Mouse (Mus musculus) gastrocnemius, adult 2 months (tissue): ENCODE results near the gene Pan2. TPM values are rescaled to one million over a fixed set of nuclear protein-coding genes. Genes with fewer than 3 reads are reported as not detected.
A peak's percentile ranks its signal among the peaks of the same experiment; 100 is the strongest.
"Not testable (repeated sequence)": the region's sequence is repeated elsewhere in the genome, so short reads cannot be mapped to it uniquely, and the experiment has no call there.

Experiments
- DNase-seq: peaks from one replicate; pipeline ENCODE4 v3.0.0; 2022
- H3K27ac ChIP-seq: fragments of 200-600 bp; 2 replicates; pipeline ENCODE4 v1.8.1; 2022; ENCODE audit warnings: mild to moderate bottlenecking
- H3K4me3 ChIP-seq: fragments of 200-600 bp; 2 replicates; pipeline ENCODE4 v1.8.1; 2022; ENCODE audit warnings: mild to moderate bottlenecking, moderate library complexity
- CTCF ChIP-seq: fragments of 200-600 bp; IDR thresholded peaks from 2 replicates; pipeline ENCODE4 v1.8.1; 2022; ENCODE audit warnings: antibody characterized with exemption, mild to moderate bottlenecking, moderate library complexity
- intact Hi-C: fragments of 180-260 bp; cut with DNase I; formaldehyde crosslinking; loops from one replicate; pipeline ENCODE4 v1.15.1; 2025
- total RNA-seq, 2 experiments: library from RNA; stranded (reverse); gene quantifications; 2 replicates each; pipeline ENCODE4 v1.2.3; 2021

The Pan2 gene
- total RNA-seq, 2 experiments from 2014 or later, result 5.1 to 5.3 TPM

GRCm38 (mm10) chr10:128270287-128270841 is 32.8 kb upstream of the Pan2 start, which contains the start of gene Stat2:
TSS of gene Stat2 (plus strand) at chr10:128270559.
- Histone ChIP-seq H3K27ac (peak within 1 kb of the TSS; percentile 92), H3K4me3 (peak within 1 kb of the TSS; percentile 74)
- intact Hi-C loops, result loop anchor here (5.0 kb wide), 1 partner anchor 38 kb away; the partner anchor contains the start of gene Timeless
- TF ChIP-seq CTCF, result no peak
- peak; percentile 98 for DNase-seq

GRCm38 (mm10) chr10:128270866-128271265 is 32.3 kb upstream of the Pan2 start:
- H3K27ac ChIP-seq, result peak overlapping the region; percentile 92
- intact Hi-C loops, result loop anchor here (5.0 kb wide), 1 partner anchor 39 kb away; the partner anchor contains the start of gene Timeless
- no peak for DNase-seq
- H3K4me3 ChIP-seq, result peak overlapping the region; percentile 74
- no peak for TF ChIP-seq CTCF

GRCm38 (mm10) chr10:128271883-128272282 is 31.3 kb upstream of the Pan2 start:
- peak overlapping the region; percentile 74 for H3K4me3 ChIP-seq
- H3K27ac ChIP-seq, result no peak overlapping the region
- no peak for DNase-seq
- peak; percentile 46 for TF ChIP-seq CTCF
- intact Hi-C loops, result loop anchor here (5.0 kb wide), 1 partner anchor 40 kb away; the partner anchor contains the start of gene Timeless

GRCm38 (mm10) chr10:128272819-128273439 is 30.2 kb upstream of the Pan2 start:
- DNase-seq, H3K27ac ChIP-seq, H3K4me3 ChIP-seq: not testable (repeated sequence)
- intact Hi-C loops, result loop anchor here (5.0 kb wide), 1 partner anchor 41 kb away; the partner anchor contains the start of gene Timeless
- peak; percentile 19; the same call in 1 of the 2 replicates for TF ChIP-seq CTCF

- intact Hi-C loops, H3K27ac ChIP-seq, H3K4me3 ChIP-seq, DNase-seq: not testable (repeated sequence)
Measured at GRCm38 (mm10) chr10:128275374-128275773, 27.8 kb upstream of the Pan2 start.

- intact Hi-C loops, result no loop called here
Measured at GRCm38 (mm10) chr10:128278158-128278557, 25.0 kb upstream of the Pan2 start.

GRCm38 (mm10) chr10:128280943-128281342 is 22.2 kb upstream of the Pan2 start:
- Histone ChIP-seq H3K27ac (no peak overlapping the region), H3K4me3 (no peak overlapping the region)
- DNase-seq, result no peak
- TF ChIP-seq CTCF, result no peak
- intact Hi-C loops, result no loop called here

More at GRCm38 (mm10) chr10:128278158-128278557, 25.0 kb upstream of the Pan2 start:
- TF ChIP-seq CTCF, result no peak
- Histone ChIP-seq H3K27ac (no peak overlapping the region), H3K4me3 (no peak overlapping the region)
- DNase-seq, result no peak

GRCm38 (mm10) chr10:128281682-128282081 is 21.5 kb upstream of the Pan2 start:
- no peak for TF ChIP-seq CTCF
- H3K4me3 ChIP-seq, result no peak overlapping the region
- intact Hi-C loops, result no loop called here
- DNase-seq, result no peak
- no peak overlapping the region for H3K27ac ChIP-seq

- intact Hi-C loops, result no loop called here
- no peak for DNase-seq
- Histone ChIP-seq H3K4me3 (no peak overlapping the region), H3K27ac (no peak overlapping the region)
- no peak for TF ChIP-seq CTCF
Measured at GRCm38 (mm10) chr10:128282886-128283450, 20.2 kb upstream of the Pan2 start.

- DNase-seq, result peak; percentile 74
- Histone ChIP-seq H3K4me3 (no peak overlapping the region), H3K27ac (no peak overlapping the region)
- peak; percentile 87 for TF ChIP-seq CTCF
- intact Hi-C loops, result loop anchor here (2.0 kb wide), 1 partner anchor 71 kb away; no protein-coding TSS in a partner anchor
Measured at GRCm38 (mm10) chr10:128283604-128284579, 19.2 kb upstream of the Pan2 start.

- Histone ChIP-seq H3K27ac (peak overlapping the region; percentile 56), H3K4me3 (peak overlapping the region; percentile 17)
- peak; percentile 71 for DNase-seq
- intact Hi-C loops, result not testable (repeated sequence)
Measured at GRCm38 (mm10) chr10:128290594-128290993, 12.5 kb upstream of the Pan2 start.

GRCm38 (mm10) chr10:128296370-128297090 is 6.6 kb upstream of the Pan2 start:
- no peak for DNase-seq
- TF ChIP-seq CTCF, result no peak
- intact Hi-C loops, result no loop called here
- no peak overlapping the region for H3K27ac ChIP-seq
- H3K4me3 ChIP-seq, result no peak overlapping the region
